Mouse (Mus musculus) embryo, embryonic 10 days (tissue): ENCODE data around the gene Ears2.

ENCODE experiments used
- DNase-seq: peaks from one replicate; pipeline ENCODE4 v3.0.0-alpha.2; 2015; ENCODE audit warnings: low spot score

Ears2 gene

GRCm38 (mm10) chr7:122045181-122045634 lies 21.9 kb downstream of the Ears2 start:
- DNase-seq: no peak

DNA sequence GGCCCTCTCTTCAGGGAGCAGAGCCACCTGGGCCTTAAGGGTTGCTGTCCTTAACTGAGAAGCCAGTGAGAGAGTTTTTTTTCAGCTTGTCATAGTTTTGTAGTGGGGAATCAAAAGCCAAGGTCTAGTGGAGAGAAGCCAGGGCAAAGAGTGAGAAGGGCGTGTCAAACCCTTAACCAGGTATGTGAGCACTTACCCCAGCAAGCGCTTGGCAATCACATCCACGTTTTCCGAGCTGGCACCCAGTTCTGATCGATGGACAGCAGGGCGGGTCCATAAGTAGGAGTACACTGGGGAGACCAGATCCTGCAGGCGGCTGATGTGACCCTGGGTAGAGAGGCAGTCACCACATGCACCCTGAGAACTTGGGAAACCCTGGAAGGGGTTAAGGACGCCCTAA lies 23.0 kb downstream of the Ears2 start:
- no peak for DNase-seq

- DNase-seq: no peak
Measured at GRCm38 (mm10) chr7:122034348-122034747, 32.7 kb downstream of the Ears2 start.

DNA sequence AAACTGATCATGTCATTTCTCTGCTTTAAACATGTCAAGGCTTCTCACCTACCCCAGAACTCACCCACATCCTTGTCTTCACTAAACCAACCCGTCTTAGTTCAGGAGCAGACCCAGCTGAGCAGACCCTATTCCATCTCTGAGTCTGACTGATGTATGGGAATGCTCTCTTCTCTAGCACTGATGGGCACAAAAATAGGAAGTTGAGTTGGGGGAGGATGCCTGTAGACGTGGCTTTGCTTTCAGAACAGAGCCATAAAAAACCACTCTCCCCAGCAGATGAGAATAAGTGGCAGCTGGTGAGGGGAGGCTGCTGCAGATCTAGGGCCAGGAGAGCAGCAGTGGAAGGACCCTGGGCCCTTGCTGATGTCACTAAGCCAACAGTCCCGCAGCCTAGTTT lies 33.7 kb downstream of the Ears2 start:
- DNase-seq: no peak

DNA sequence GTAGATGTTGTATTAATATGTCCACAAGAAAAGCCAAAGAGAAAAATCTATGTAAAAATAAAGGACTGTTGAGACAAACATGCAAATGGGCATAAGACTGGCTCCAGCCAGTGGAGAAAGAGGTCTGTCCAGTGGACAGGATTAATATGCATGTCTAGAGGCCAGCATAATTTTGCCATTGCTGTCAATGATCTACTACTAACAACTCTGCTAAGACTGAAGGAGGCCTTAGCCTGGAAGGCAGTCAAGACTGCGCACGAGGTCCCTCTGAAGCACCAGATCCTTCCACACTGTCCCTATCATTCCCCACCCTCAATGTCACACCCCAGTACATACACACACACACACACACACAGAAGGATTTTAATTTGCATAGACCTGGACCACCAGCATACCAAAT lies 44.9 kb downstream of the Ears2 start:
- no peak for DNase-seq

GRCm38 (mm10) chr7:122020667-122021354 lies 46.3 kb downstream of the Ears2 start, which contains the start of gene Gga2:
Gene Gga2 (minus strand): TSS chr7:122021222.
- DNase-seq: peak; percentile 95

DNA sequence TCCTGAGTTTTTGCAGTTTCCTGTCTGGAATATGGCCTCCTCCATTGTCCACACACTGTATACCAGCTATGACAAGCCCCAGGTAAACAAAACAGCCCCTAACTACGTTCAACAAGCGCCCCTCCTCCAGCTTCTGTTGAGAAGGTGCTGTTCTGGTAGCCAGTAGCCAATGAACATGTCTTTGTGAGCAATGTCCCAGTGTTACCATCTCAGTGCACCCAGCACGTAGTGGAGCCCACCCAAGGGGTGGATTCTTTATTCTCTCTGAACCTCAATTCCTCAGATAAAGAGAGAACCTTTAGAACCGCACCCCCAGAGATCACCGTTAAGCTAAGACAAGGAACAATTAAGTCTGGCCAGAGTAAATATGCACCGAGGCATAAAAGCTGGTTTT lies 46.8 kb downstream of the Ears2 start:
- peak; percentile 25 for DNase-seq

DNA sequence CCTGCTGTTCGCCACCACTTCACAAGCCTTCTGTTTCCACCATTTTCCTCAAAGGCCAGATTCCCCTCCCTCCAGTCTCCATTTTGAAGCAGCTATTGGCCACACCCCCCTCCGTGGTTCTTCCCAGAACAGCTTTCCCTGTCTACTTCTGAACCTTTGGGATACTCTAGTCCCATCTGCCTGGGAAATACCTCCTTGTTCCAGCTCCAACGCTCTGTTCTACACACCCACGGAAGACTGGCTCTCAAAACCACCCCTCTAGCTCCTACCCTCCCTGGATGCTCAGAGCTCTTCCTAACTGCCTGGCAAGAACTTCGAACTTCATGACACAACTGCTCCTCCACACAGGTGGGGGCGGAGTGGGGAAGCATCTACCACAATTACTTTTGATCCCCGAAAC lies 48.1 kb downstream of the Ears2 start:
- no peak for DNase-seq

- DNase-seq: no peak
Measured at GRCm38 (mm10) chr7:122018247-122018646, 48.8 kb downstream of the Ears2 start.

- DNase-seq: peak; percentile 58
Measured at GRCm38 (mm10) chr7:122015734-122016133, 51.3 kb downstream of the Ears2 start.

- peak; percentile 44 for DNase-seq
Measured at GRCm38 (mm10) chr7:122015105-122015504, 52.0 kb downstream of the Ears2 start.

- DNase-seq: no peak
Measured at GRCm38 (mm10) chr7:122012949-122013348, 54.1 kb downstream of the Ears2 start.

DNA sequence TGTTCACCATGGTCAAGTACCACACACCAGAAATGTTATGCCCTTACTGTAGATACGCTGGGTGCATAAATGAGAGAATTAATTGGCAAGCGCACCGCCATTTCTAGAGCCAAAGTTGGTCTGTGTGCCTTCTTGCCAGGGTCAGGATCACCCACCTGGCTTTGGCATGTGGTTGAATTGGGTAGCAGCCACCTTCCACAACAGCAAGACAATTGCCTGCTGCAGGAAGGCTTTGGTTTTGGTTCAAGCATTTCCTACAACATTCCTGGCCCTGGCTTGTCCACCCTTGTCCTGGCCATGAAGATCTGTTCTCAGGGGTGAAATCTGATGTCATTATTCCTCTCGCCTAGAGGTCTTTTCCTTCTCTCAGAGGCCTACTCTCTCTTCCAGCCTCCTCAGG lies 54.7 kb downstream of the Ears2 start:
- DNase-seq: no peak

DNA sequence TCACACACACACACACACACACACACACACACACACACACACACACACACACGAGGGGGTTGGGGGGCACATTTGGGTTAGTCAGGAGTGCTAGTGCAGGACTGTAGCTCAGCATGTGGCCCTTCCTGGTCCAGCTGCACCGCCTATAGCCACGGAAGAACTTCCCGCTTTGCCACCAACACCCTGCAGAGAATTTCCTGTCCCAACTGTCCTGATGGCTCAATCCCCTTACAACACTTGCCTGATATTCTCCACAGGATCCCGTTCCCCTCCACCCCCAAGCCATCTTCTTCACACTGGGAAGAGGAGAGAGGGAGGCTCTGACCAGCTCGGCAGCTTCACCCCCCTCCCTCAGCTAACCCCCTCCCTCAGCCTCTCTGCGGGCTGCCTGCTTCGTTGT lies 66.7 kb downstream of the Ears2 start:
- no peak for DNase-seq

DNA sequence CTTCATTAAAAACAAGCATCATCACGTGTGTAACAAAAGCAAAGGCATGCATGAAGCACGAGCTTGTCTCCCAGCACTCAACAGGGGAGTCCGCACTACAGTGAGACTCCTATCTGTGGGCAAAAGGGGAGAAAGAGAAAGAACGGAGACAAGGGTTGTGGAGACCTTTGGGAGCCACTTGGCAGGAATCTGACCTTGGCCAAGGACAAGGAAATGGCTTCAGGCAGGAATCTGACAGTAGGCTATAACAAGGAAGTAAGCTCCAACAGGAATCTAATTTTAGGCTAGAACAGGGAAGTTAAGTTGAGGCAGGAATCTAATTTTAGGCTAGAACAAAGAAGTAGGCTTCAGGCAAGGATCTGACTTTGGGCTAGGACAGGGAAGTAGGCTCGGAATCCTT lies 71.1 kb downstream of the Ears2 start:
- no peak for DNase-seq
